20 mouse cellular contexts compared by ENCODE assay signal in the genomic region with DNA sequence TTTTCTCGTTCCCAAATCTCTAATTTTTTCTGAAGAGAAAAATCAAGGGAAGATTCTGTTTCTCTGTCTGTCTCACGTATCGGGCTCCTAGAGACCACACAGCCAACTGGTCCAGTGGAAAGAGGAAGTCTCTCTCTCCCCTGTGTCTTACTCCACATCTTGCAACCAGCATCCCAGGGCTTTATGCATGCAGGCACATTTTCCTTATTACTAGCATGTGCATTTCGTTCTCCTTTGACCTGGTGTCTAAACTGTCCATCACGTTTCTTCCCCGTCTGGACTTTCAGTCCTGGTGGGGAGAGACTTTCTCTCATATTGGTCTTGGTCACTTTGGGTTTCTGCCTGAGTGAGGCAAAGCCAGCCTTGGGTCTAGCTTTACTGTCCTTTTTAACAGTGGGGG. TPM values are rescaled to one million over a fixed set of nuclear protein-coding genes. Genes with fewer than 3 reads are reported as not detected.
DNase-seq lines count a peak whose midpoint lies in the region; ATAC-seq and TF ChIP-seq lines count a peak whose summit lies in the region.
"Had no signal": no experiment of that assay in that cellular context is flagged by ENCODE, and none has a peak within 500 bp of the region (broad histone marks: within the 10 kb centered on the region; RNA-seq: fewer than 3 reads in every experiment).

No protein-coding gene starts in this region.

- H3K4me1 ChIP-seq in CH12.LX (ENCODE audit: control insufficient read depth in 1 of 2, insufficient read depth in 2 of 2), result peaks cover 9 to 26% of the 10 kb centered on the region in 2 experiments
- H3K4me1 ChIP-seq: embryonic facial prominence, embryonic 10.5 days; embryonic facial prominence, embryonic 12.5 days; forebrain, embryonic 13.5 days; forebrain, embryonic 15.5 days had no signal

- H3K4me2 ChIP-seq in CH12.LX (ENCODE audit: insufficient read depth, low read depth, poor library complexity, severe bottlenecking), result peak overlapping the region; percentile 87
- H3K4me2 ChIP-seq: embryonic facial prominence, embryonic 12.5 days; forebrain, embryonic 13.5 days; forebrain, embryonic 15.5 days had no signal

- peak overlapping the region; percentile 55 for H3K9ac ChIP-seq in CH12.LX (ENCODE audit: insufficient read depth, low read depth)
- H3K9ac ChIP-seq: embryonic facial prominence, embryonic 12.5 days; forebrain, embryonic 13.5 days; forebrain, embryonic 15.5 days; forebrain, postnatal 0 days had no signal

- no peaks in the 10 kb centered on the region for H3K9me3 ChIP-seq in CH12.LX (replicated peaks; ENCODE audit: low read length)
- H3K9me3 ChIP-seq: embryonic facial prominence, embryonic 10.5 days; embryonic facial prominence, embryonic 12.5 days; forebrain, embryonic 13.5 days; forebrain, embryonic 15.5 days; G1E had no signal

- H3K4me3 ChIP-seq in CH12.LX (replicated peaks in 1 of 3; ENCODE audit: low read depth in 2 of 3, low read length in 2 of 3, poor library complexity in 1 of 3), result peak overlapping the region; percentile 9 to 16 (median 10)
- H3K4me3 ChIP-seq: embryonic facial prominence, embryonic 10.5 days; embryonic facial prominence, embryonic 12.5 days; forebrain, embryonic 13.5 days; forebrain, embryonic 15.5 days had no signal

- in situ Hi-C loops in CH12.LX (cut with MboI; ENCODE audit: low pct_ligation_motif_present, low pct_unique_long_range_greater_than_20kb, low sequenced_read_pairs), result no loop called here

- no peak for TF ChIP-seq CTCF in CH12.LX (conservative IDR thresholded peaks at IDR 0.05 in 1 of 2, IDR thresholded peaks at IDR 0.05 in 1 of 2; ENCODE audit: low read depth in 2 of 2, low read length in 2 of 2)

- H3K36me3 ChIP-seq in CH12.LX (replicated peaks in 1 of 2; ENCODE audit: control insufficient read depth in 1 of 2, insufficient read depth in 1 of 2, low read length in 1 of 2), result peaks cover 35 to 57% of the 10 kb centered on the region in 2 experiments

- peak; percentile 71 for ATAC-seq in granulocyte monocyte progenitor cell, adult 5-6 weeks (replicated peaks; ENCODE audit: poor library complexity, severe bottlenecking)
- ATAC-seq in megakaryocyte progenitor cell, adult 5-6 weeks (replicated peaks; ENCODE audit: poor library complexity), result peak; percentile 52; the same call in 1 of the 2 replicates
- ATAC-seq: forebrain, embryonic 13.5 days; forebrain, embryonic 15.5 days; forebrain, postnatal 0 days had no signal

- intact Hi-C loops in gastrocnemius, postnatal 14 days (cut with DNase I; ENCODE audit: low total_unique reads), result no loop called here

- peak; percentile 77 for TF ChIP-seq EP300 in CH12.LX (IDR thresholded peaks at IDR 0.05; ENCODE audit: low read length)

- no peaks in the 10 kb centered on the region for H3K27me3 ChIP-seq in CH12.LX (replicated peaks)
- H3K27me3 ChIP-seq: embryonic facial prominence, embryonic 12.5 days; forebrain, embryonic 13.5 days; forebrain, embryonic 15.5 days had no signal

- dilution Hi-C loops in CH12.LX (cut with MboI; ENCODE audit: extremely low pct_ligation_motif_present, extremely low pct_unique_long_range_greater_than_20kb, low sequenced_read_pairs), result no loop called here

- TF ChIP-seq POLR2A in CH12.LX (IDR thresholded peaks at IDR 0.05; ENCODE audit: low read depth, low read length), result no peak

- no peaks in the 10 kb centered on the region for H3K79me2 ChIP-seq in CH12.LX (replicated peaks; ENCODE audit: control insufficient read depth, extremely low read depth, insufficient read depth, poor library complexity, severe bottlenecking)

- TF ChIP-seq RAD21 in CH12.LX (IDR thresholded peaks at IDR 0.05; ENCODE audit: low read depth, low read length), result no peak; the same call in 1 of the 2 replicates

- H3K27ac ChIP-seq in CH12.LX (ENCODE audit: insufficient read depth, low read depth), result peak overlapping the region; percentile 80
- H3K27ac ChIP-seq: embryonic facial prominence, embryonic 10.5 days; embryonic facial prominence, embryonic 12.5 days; forebrain, embryonic 13.5 days; forebrain, embryonic 15.5 days had no signal

- DNase-seq in 416B (ENCODE audit: low read depth) (peak; percentile 30), CH12.LX (ENCODE audit: extremely low read depth) (peak; percentile 77)
- DNase-seq in lung, postnatal 36 days, result no peak
- DNase-seq in gastrocnemius, postnatal 14 days, result no peak
- DNase-seq in thymus, postnatal 25 days, result no peak
- DNase-seq: adrenal gland, adult 2 months; adrenal gland, postnatal 10 days; adrenal gland, postnatal 25 days; cerebellum, adult 11 months; cerebellum, adult 18-20 months; cerebellum, adult 8-10 months; cerebellum, postnatal 14 days; forebrain, postnatal 0 days had no signal

TF ChIP-seq in CH12.LX, 34 proteins besides CTCF, POLR2A, EP300 and RAD21:
- TF ChIP-seq PAX5 (IDR thresholded peaks at IDR 0.05; ENCODE audit: low read length) (no peak), MYC (IDR thresholded peaks at IDR 0.05; ENCODE audit: low read depth, low read length) (peak; percentile 44; the same call in 1 of the 2 replicates), JUN (IDR thresholded peaks at IDR 0.05; ENCODE audit: insufficient read depth, low read depth, low read length) (no peak), RCOR1 (conservative IDR thresholded peaks at IDR 0.05; ENCODE audit: low read depth, low read length) (0 out of 2 replicates have a peak, but pooled peaks have one; percentile 1), USF2 (conservative IDR thresholded peaks at IDR 0.05; ENCODE audit: low read depth, low read length) (no peak), BHLHE40 (IDR thresholded peaks at IDR 0.05; ENCODE audit: low read depth, low read length) (peak; percentile 87), ELF1 (IDR thresholded peaks at IDR 0.05; ENCODE audit: low read depth, low read length) (0 out of 2 replicates have a peak, but pooled peaks have one; percentile 11), HCFC1 (IDR thresholded peaks at IDR 0.05; ENCODE audit: low read depth, low read length) (no peak), NELFE (IDR thresholded peaks at IDR 0.05; ENCODE audit: low read depth, low read length) (no peak), UBTF (IDR thresholded peaks at IDR 0.05; ENCODE audit: low read depth, low read length) (no peak), MXI1 (IDR thresholded peaks at IDR 0.05; ENCODE audit: low read depth, low read length) (no peak), ZKSCAN1 (IDR thresholded peaks at IDR 0.05; ENCODE audit: borderline replicate concordance, low read depth, low read length) (no peak)

RNA-seq across cellular contexts. Expression of gene Cenpj, which starts 22.3 kb away (rescaled TPM):
- 7.8 and 8.6 TPM in 2 replicates for total RNA-seq in CH12.LX (2012; rRNA removed)
- 2.4 and 3.1 TPM in 2 replicates for total RNA-seq in CH12.LX (2014; rRNA removed)
- 10.8 and 12.3 TPM in 2 replicates for polyA plus RNA-seq in CH12.LX (2012; ENCODE audit: insufficient read length, low read depth)
- total RNA-seq in granulocyte monocyte progenitor cell, adult 5-6 weeks (2014; fragmentation: Nextera tagmentation), result 26.8 and 27.7 TPM in 2 replicates
- total RNA-seq in granulocyte monocyte progenitor cell, adult 5-6 weeks (2017), result 23.5 and 24.9 TPM in 2 replicates
- total RNA-seq in megakaryocyte progenitor cell, adult 5-6 weeks (2015), result 25.9 TPM in 2 replicates
- total RNA-seq in megakaryocyte progenitor cell, adult 5-6 weeks (2017), result 19.3 and 37.5 TPM in 2 replicates
- total RNA-seq in gastrocnemius, postnatal 14 days (2021), result 1 to 10 TPM; 1.9 to 3.1 TPM

RNA-seq across cellular contexts. Expression of gene Parp4, which starts 22.5 kb away (rescaled TPM):
- total RNA-seq in CH12.LX (2012; rRNA removed), result 6.8 and 10.2 TPM in 2 replicates
- total RNA-seq in CH12.LX (2014; rRNA removed), result 5.6 and 6.1 TPM in 2 replicates
- polyA plus RNA-seq in CH12.LX (2012; ENCODE audit: insufficient read length, low read depth), result 11.3 and 13.0 TPM in 2 replicates
- 17.6 and 31.1 TPM in 2 replicates for total RNA-seq in granulocyte monocyte progenitor cell, adult 5-6 weeks (2014; fragmentation: Nextera tagmentation)
- total RNA-seq in granulocyte monocyte progenitor cell, adult 5-6 weeks (2017), result 3.6 and 4.2 TPM in 2 replicates
- total RNA-seq in megakaryocyte progenitor cell, adult 5-6 weeks (2015), result 32.5 and 36.2 TPM in 2 replicates
- total RNA-seq in megakaryocyte progenitor cell, adult 5-6 weeks (2017), result 5.7 and 6.2 TPM in 2 replicates
- 10 to 100 TPM in 1 of 2 experiments, 1 to 10 TPM in 1; 9.5 to 10.5 TPM for total RNA-seq in gastrocnemius, postnatal 14 days (2021)

Comparison
In these comparisons a context has a peak if more than half of its experiments do, and no peak if none do; other contexts are left out.
1. DNase-seq: peak in 416B (single experiment) and CH12.LX (single experiment); none in lung, postnatal 36 days (single experiment), gastrocnemius, postnatal 14 days (single experiment) and thymus, postnatal 25 days (single experiment).